Mouse (Mus musculus): ENCODE results near the gene Il4ra.

Il4ra gene

DNA sequence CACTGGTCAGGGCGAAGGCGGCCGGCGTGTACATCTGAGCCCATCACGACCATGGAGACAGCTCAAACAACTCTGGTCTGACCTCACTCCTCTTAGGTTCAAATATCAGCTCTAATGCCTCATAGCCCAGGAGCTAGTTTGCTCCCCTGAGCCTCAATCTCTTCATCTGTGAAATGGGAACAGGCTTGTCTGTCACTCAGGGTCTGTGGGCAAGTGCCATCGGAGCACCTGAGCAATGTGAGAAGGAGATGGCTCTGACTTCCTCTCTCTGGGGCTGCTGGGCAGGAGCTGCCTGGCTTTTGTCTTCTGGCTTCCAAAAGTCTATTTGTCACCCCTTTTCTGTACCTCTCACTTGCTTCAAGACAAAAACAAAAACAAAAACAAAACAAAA lies 49.4 kb downstream of the Il4ra start:
- no peak for DNase-seq

- no peak for DNase-seq
Observed at GRCm38 (mm10) chr7:125601821-125602448, 50.0 kb downstream of the Il4ra start.

- no peak for DNase-seq
Observed at GRCm38 (mm10) chr7:125603185-125603631, 51.3 kb downstream of the Il4ra start, which contains the start of gene Il21r. Il21r (plus strand) TSS chr7:125603429.

DNA sequence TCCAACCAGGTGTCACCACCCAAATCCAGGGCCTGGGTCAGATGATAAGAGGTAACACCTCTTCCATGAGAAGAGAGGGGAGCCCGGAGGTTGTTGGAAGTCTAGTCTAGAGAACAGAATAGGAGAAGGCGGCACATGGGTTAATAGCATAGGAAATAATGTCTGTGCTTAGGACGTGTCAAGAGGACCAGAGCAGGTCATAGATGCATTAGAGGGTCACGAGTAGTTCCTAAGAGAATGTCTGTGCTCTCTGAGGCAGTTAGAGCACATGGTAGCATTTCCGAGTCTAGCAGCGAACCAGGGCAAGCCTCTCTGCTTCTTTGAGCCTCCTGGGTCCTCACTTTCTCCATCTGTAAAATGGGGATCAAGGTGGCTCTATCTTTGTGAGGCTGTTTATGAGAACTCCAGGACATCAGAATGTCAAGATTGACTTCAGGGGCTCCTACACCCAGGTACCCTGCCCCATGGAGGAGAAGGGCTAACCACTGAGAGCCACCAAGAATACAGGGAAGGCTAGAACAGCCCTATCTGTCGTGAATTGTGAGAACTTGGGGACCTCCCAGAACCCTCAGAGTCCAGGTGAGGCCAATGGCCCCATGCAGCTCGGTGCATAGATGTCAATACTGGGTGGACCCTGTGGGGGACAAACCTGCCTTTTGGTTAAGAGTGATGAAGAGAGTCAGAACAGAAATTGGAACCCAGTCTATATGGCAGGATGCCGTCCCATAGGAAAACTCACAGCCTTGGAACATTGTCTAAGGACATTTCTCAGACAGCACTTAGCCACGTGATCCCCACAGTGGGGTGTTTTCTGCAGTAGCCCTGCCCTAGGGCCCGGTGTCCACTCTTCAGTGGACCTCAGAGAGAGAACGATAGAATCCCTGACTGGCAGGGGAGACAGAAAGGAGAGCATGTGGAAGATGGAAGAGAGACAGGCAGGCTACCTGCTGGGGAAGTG lies 52.7 kb downstream of the Il4ra start:
- DNase-seq = no peak

DNA sequence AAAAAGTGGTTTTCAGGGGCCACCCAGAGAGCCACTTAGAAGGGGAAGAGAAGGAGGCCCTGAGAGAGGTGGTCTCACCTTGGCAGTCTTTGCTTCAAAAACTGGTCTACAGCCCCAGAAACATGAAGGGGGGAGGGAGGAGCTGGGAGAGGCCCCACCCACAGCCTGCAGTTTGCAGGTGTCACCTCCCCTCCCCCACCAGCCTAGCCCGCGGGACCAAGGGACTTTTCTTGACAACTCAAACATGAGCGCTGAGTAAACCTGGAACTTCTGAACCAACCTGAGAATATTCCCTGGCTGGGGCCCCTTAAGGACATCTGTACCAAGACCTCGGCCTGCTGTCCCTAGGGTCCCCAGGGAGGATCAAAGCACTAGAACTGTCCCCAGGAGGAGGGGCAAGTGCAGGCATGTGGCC lies 53.8 kb downstream of the Il4ra start:
- DNase-seq = no peak

DNA sequence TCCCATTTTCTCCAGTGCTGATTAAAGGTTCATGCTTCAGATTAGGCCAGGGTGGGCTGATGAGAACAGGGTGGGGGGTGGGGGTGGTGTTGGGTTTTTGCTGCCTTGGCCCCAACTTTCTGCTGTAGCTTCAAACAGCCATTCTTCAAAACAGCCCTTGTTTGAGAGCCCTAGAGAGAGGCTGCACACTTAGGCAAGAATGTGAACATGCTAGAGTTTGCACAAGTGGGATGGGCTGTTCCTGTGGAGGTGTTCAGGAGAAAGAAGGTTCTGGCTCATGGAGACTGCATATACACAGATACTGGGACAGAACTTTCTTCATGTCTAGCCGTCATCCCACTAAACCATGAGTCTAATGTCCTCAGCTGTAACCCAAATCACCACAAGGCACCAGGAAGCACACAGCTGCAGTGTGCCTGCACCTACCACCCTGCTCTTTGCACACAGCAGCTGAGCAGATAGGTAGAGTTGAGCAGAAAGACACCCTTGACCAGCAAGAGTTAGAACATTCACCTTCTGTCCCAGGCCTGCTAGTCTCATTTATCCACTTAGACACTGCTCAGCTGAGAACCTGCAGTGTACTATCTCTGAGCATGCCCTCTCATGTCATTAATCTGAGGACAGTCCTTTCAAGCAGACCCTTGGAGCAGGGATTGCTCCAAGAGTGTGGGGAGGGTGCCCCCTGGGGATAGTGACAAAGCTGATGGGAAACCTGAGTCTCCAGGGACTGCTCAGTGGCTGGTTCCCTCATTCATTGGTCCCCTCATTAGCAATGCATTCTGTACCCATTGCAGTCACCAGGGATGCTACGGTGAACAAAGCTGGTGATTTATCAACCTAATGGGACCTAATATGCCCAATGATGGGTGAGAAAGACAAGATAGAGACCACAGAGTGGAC lies 54.6 kb downstream of the Il4ra start:
- no peak for DNase-seq

DNA sequence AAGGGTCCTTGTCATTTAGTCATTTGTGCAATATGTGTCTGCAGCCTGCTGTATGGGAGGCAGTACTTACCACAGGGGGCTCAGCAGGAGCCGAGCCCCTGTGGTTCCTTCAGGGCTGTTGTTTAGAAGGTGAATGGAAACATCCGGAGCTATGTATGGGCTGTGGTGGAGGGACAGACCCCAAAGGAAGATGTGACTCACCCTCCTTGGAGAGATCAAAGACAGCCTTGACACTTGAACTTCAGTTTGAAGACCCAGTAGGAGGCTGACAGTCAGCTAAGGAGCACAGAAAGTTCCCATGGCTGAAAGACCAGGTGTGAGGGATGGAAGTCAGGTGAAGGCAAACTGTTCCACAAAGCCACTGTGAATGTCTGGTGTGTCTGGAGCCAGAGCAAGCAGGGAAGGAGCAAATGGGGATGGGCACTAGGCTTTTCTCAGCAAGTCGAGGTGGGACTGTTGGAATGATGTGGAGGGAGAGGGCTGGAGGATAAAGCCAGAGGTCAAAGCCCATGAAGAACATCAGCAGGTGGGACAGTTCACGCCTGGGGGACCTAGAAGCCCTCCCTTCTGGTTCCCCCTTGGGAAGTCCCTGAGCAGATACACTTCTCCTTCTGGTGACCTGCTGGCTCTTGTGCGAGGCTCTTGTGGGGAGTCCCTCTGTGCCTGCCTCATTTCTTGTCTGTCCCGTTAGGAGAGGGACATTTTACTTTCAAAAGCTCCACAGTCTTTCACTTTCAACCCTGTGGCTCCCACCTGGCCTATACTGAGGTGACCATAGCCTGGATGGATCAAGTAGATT lies 55.7 kb downstream of the Il4ra start:
- DNase-seq = no peak

DNA sequence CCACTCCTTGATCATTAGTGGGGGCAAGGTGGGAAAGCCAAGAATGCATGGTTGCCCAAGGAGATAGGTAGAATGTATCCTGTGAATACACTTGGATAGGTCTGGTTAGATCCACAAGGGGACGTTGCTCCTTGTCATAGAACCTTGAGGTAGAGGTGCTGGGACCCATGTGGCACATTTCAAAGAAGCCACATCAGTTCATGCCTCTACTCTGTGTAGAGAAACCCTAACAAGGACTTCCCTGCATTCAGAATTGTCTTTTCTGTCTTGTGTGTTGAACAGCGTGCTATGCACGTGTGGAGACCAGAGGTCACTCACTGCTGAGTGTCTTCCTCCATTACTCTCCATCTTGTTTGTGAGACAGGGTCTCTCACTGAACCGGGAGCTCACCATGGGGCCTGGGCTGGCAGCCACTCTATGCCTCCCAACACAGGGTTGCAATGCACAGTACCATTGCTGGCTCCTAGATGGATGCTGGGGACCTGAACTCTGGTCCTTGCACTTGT lies 56.3 kb downstream of the Il4ra start:
- no peak for DNase-seq

DNA sequence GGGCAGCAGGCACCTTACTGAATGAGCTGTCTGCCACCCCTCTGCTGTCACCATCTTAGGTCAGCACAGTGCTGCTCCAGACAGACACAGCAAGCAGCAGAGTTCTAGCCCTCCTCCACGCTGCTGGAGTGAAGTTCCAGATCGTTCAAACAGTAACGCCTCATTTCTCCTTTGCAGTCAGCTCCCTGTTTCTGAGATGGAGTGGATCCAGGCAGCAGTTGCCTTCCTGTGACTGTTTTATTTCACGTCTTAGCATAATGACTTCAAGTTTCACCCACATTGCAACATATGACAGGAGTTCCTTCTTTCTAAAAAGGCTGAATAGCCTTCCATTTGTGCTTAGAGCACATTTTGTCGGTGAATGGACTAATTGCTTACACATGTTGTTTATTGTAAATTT lies 61.7 kb downstream of the Il4ra start:
- DNase-seq = no peak

DNA sequence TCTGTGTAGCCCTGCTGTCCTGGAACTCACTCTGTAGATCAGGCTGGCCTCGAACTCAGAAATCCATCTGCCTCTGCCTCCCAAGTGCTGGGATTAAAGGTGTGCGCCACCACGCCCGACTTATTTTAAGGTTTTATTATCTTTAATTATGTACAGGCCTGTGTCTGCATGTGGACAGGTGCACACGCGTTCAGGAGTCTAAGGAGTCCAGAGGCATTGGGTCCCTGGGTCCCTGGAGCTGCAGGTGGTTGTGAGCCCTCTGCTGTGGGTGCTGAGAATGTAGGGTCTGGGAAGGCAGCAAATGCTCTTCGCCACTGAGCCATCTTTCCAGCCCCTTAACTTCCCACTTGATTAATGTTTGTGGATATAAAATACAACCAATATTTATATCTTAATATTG lies 63.5 kb downstream of the Il4ra start:
- no peak for DNase-seq

DNA sequence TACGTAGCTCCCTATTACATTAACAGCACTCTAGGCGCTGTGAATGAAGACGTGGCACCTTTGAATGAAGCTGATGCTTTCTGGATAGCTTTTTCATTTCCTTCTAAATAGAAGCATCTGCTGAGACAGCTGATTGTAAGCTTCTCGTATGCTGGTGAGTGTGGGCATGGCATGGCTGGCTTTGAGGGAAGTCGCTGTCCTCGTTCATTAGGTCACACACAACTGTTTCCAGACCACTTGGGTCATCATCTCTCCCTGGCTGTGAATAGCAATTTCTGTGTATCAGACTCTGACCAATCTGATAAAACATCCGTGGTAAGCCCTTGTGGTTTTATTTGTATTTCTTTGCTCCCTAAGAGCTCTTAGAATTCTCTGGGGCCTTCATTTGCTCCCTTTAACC lies 66.1 kb downstream of the Il4ra start:
- DNase-seq = no peak

GRCm38 (mm10) chr7:125620077-125620476 lies 68.2 kb downstream of the Il4ra start:
- no peak for DNase-seq

- DNase-seq = no peak
Observed at GRCm38 (mm10) chr7:125622741-125623685, 71.1 kb downstream of the Il4ra start.

- no peak for DNase-seq
Observed at GRCm38 (mm10) chr7:125625219-125625618, 73.3 kb downstream of the Il4ra start.

DNA sequence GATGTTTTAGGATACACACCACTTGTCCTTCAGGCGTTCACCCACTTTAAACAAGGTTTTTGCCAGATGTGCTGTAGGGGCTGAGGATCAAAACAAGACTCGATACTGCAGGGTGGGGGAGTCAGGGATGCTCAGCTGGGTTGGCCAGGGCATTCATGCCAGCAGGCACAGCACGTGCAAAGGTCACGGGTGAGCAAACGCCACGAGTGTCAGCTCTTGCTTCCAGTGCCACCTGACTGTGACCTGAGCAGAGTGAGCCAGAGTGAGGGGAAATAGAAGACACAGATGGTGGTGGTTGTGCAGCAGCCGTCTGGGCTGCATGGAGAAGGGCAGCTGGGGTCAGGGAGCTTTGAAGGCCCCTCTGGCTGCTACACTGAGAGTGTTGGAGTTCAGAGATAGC lies 73.9 kb downstream of the Il4ra start:
- DNase-seq = no peak

All from cerebellum, adult 8-10 months (tissue).